Mouse (Mus musculus) limb, embryonic 12.5 days (tissue): ENCODE measurements around the gene Rhox4d. TPM values are rescaled to one million over a fixed set of nuclear protein-coding genes. Genes with fewer than 3 reads are reported as not detected.
"Not testable (repeated sequence)": the region's sequence is repeated elsewhere in the genome, so short reads cannot be mapped to it uniquely, and the experiment has no call there.

Source experiments
- ATAC-seq: fragments of 200-750 bp; cut with Nextera tagmentation; 2 replicates; pipeline ENCODE4 v1.8.0; 2017; ENCODE audit warnings: low read depth, moderate TSS enrichment; ENCODE audit not compliant: insufficient number of reproducible peaks, insufficient read depth, low FRiP score, low TSS enrichment
- H3K27ac ChIP-seq: fragments of 300-500 bp; sonication (generic); 2 replicates; pipeline ENCODE4 v1.5.1; 2016; ENCODE audit warnings: mild to moderate bottlenecking, moderate library complexity
- H3K27me3 ChIP-seq: fragments of 300-500 bp; sonication (generic); 2 replicates; pipeline ENCODE4 v1.6.1; 2016; ENCODE audit warnings: mild to moderate bottlenecking, moderate library complexity
- H3K36me3 ChIP-seq: fragments of 300-500 bp; sonication (generic); 2 replicates; pipeline ENCODE4 v1.6.1; 2016; ENCODE audit warnings: mild to moderate bottlenecking, moderate library complexity
- H3K4me1 ChIP-seq: fragments of 300-500 bp; sonication (generic); replicated peaks from 2 replicates; pipeline ENCODE4 v1.6.1; 2016
- H3K4me2 ChIP-seq: fragments of 300-500 bp; sonication (generic); 2 replicates; pipeline ENCODE4 v1.6.1; 2016; ENCODE audit warnings: mild to moderate bottlenecking, moderate library complexity
- H3K4me3 ChIP-seq: fragments of 300-500 bp; sonication (generic); replicated peaks from 2 replicates; pipeline ENCODE4 v1.5.1; 2016; ENCODE audit warnings: mild to moderate bottlenecking
- H3K9ac ChIP-seq: fragments of 300-500 bp; sonication (generic); replicated peaks from 2 replicates; pipeline ENCODE4 v1.6.1; 2016; ENCODE audit warnings: mild to moderate bottlenecking, moderate library complexity
- H3K9me3 ChIP-seq: fragments of 300-500 bp; sonication (generic); 2 replicates; pipeline ENCODE4 v1.6.1; 2016; ENCODE audit warnings: mild to moderate bottlenecking, moderate library complexity
- WGBS: fragments of 180-500 bp; shearing (Covaris S2); methylation state at CpG from one replicate; pipeline ENCODE4 v1.1.7; 2016; 5-methylcytosine and 5-hydroxymethylcytosine counted together
- polyA plus RNA-seq: library from polyadenylated mRNA; unstranded; fragments of >200 nt; fragmentation: Nextera tagmentation; extraction: Ambion mirVana; gene quantifications from 2 replicates; pipeline ENCODE4 v1.2.1, GENCODE M21; 2016

Rhox4d gene
- not detected in 2 replicates for polyA plus RNA-seq

GRCm38 (mm10) chrX:37514059-37514458, at the start of gene Rhox4d:
Gene Rhox4d, plus strand, starts transcription at chrX:37514359.
- not testable (repeated sequence) for H3K9me3 ChIP-seq, H3K9ac ChIP-seq, H3K4me1 ChIP-seq, H3K36me3 ChIP-seq, H3K4me3 ChIP-seq, H3K4me2 ChIP-seq, H3K27ac ChIP-seq, H3K27me3 ChIP-seq, ATAC-seq
- WGBS: 97% methylated on average over 13 of the region's 18 CpGs

GRCm38 (mm10) chrX:37480037-37480436, 34.1 kb upstream of the Rhox4d start, which contains the start of gene Rhox4c:
Gene Rhox4c, plus strand, starts transcription at chrX:37480337.
- H3K27me3 ChIP-seq, H3K9me3 ChIP-seq, H3K36me3 ChIP-seq, H3K9ac ChIP-seq, H3K27ac ChIP-seq, H3K4me1 ChIP-seq, ATAC-seq, H3K4me3 ChIP-seq, H3K4me2 ChIP-seq: not testable (repeated sequence)
- WGBS: 92% methylated on average over 14 of the region's 14 CpGs

- not testable (repeated sequence) for ATAC-seq, H3K4me2 ChIP-seq, H3K27me3 ChIP-seq, H3K27ac ChIP-seq, H3K9me3 ChIP-seq, H3K9ac ChIP-seq, H3K36me3 ChIP-seq, H3K4me3 ChIP-seq, H3K4me1 ChIP-seq
- WGBS: 88% methylated on average over 2 of the region's 8 CpGs
Observed at GRCm38 (mm10) chrX:37530152-37530551, 16.0 kb downstream of the Rhox4d start, which contains the start of gene Rhox2e. Gene Rhox2e, plus strand, starts transcription at chrX:37530452.

GRCm38 (mm10) chrX:37541719-37542118, 27.6 kb downstream of the Rhox4d start, which contains the start of gene Rhox3e:
Gene Rhox3e, plus strand, starts transcription at chrX:37542019.
- not testable (repeated sequence) for ATAC-seq, H3K4me1 ChIP-seq, H3K4me2 ChIP-seq, H3K4me3 ChIP-seq, H3K9ac ChIP-seq, H3K27ac ChIP-seq, H3K9me3 ChIP-seq, H3K27me3 ChIP-seq, H3K36me3 ChIP-seq
- WGBS: no CpG with 5 or more reads among the region's 4 CpGs

- not testable (repeated sequence) for H3K4me3 ChIP-seq, H3K27me3 ChIP-seq, H3K4me1 ChIP-seq, H3K27ac ChIP-seq, H3K9me3 ChIP-seq, H3K36me3 ChIP-seq, ATAC-seq, H3K4me2 ChIP-seq, H3K9ac ChIP-seq
- 96% methylated on average over 10 of the region's 18 CpGs for WGBS
Observed at GRCm38 (mm10) chrX:37557112-37557511, 43.0 kb downstream of the Rhox4d start, which contains the start of gene Rhox4e. Gene Rhox4e, plus strand, starts transcription at chrX:37557412.

Other genes starting within 250 kb of the Rhox4d start
- gene Rhox4a, start 249.0 kb upstream of the Rhox4d start, polyA plus RNA-seq: not detected in 2 replicates
- not detected in 2 replicates for gene Rhox3a2, start 134.3 kb upstream of the Rhox4d start, polyA plus RNA-seq
- gene Rhox4a2, start 123.5 kb upstream of the Rhox4d start, polyA plus RNA-seq: not detected in 2 replicates
- not detected in 2 replicates for gene Rhox2b, start 102.3 kb upstream of the Rhox4d start, polyA plus RNA-seq
- 0.30 TPM in 1 of 2 replicates, not detected in the other for gene Rhox4b, start 81.9 kb upstream of the Rhox4d start, polyA plus RNA-seq
- gene Rhox2c, start 60.7 kb upstream of the Rhox4d start, polyA plus RNA-seq: not detected in 2 replicates
- not detected in 2 replicates for gene Rhox3c, start 55.8 kb upstream of the Rhox4d start, polyA plus RNA-seq
- gene Rhox4c, start 34.0 kb upstream of the Rhox4d start, polyA plus RNA-seq: not detected in 2 replicates
- gene Rhox2d, start 20.9 kb upstream of the Rhox4d start, polyA plus RNA-seq: not detected in 2 replicates
- gene Rhox2e, start 16.1 kb downstream of the Rhox4d start, polyA plus RNA-seq: not detected in 2 replicates
- gene Rhox3e, start 27.7 kb downstream of the Rhox4d start, polyA plus RNA-seq: not detected in 2 replicates
- gene Rhox4e, start 43.1 kb downstream of the Rhox4d start, polyA plus RNA-seq: not detected in 2 replicates
- gene Rhox2f, start 57.0 kb downstream of the Rhox4d start, polyA plus RNA-seq: not detected in 2 replicates
- not detected in 2 replicates for gene Rhox3f, start 66.6 kb downstream of the Rhox4d start, polyA plus RNA-seq
- gene Rhox4f, start 93.3 kb downstream of the Rhox4d start, polyA plus RNA-seq: not detected in 2 replicates
- gene Rhox3g, start 114.3 kb downstream of the Rhox4d start, polyA plus RNA-seq: not detected in 2 replicates
- gene Rhox2g, start 129.1 kb downstream of the Rhox4d start, polyA plus RNA-seq: not detected in 2 replicates
- not detected in 2 replicates for gene Rhox4g, start 137.0 kb downstream of the Rhox4d start, polyA plus RNA-seq
- gene Rhox3h, start 154.4 kb downstream of the Rhox4d start, polyA plus RNA-seq: not detected in 2 replicates
- not detected in 2 replicates for gene Rhox2h, start 158.9 kb downstream of the Rhox4d start, polyA plus RNA-seq